Mouse (Mus musculus): ENCODE measurements around the gene Adamtsl2. TPM values are rescaled to one million over a fixed set of nuclear protein-coding genes. Genes with fewer than 3 reads are reported as not detected.
A peak's percentile ranks its signal among the peaks of the same experiment; 100 is the strongest.

The Adamtsl2 gene
- polyA plus RNA-seq, 2 experiments = 9.3 to 16.1 TPM

GRCm38 (mm10) chr2:27049408-27049807 lies 29.8 kb upstream of the Adamtsl2 start:
- 57% methylated on average over 6 of the region's 6 CpGs for WGBS
- Histone ChIP-seq H3K27me3 (ENCODE audit: control insufficient read depth, insufficient read depth, low read length) (no peaks in the 10 kb centered on the region), H3K27ac (replicated peaks; ENCODE audit: low read depth, low read length) (no peak overlapping the region), H3K4me1 (ENCODE audit: control insufficient read depth, insufficient read depth, low read length) (no peaks in the 10 kb centered on the region), H3K9ac (ENCODE audit: low read depth, low read length, severe bottlenecking) (no peak overlapping the region), H3K4me2 (replicated peaks; ENCODE audit: low read depth, low read length, severe bottlenecking) (no peak overlapping the region), H3K36me3 (ENCODE audit: control insufficient read depth, insufficient read depth, low read length) (no peaks in the 10 kb centered on the region), H3K4me3 (replicated peaks; ENCODE audit: low read length) (no peak overlapping the region), H3K9me3 (ENCODE audit: control insufficient read depth, low read length) (no peaks in the 10 kb centered on the region)
- DNase-seq (ENCODE audit: low spot score) (no peak), ATAC-seq (ENCODE audit: low FRiP score, low read depth) (no peak)
- TF ChIP-seq POLR2A (IDR thresholded peaks at IDR 0.05; ENCODE audit: borderline replicate concordance, extremely low read depth, insufficient read depth, insufficient read length) = no peak

GRCm38 (mm10) chr2:27058251-27058650 lies 20.9 kb upstream of the Adamtsl2 start:
- Histone ChIP-seq H3K27ac (replicated peaks; ENCODE audit: low read depth, low read length) (peak overlapping the region; percentile 70), H3K4me2 (replicated peaks; ENCODE audit: low read depth, low read length, severe bottlenecking) (peak overlapping the region; percentile 27), H3K4me3 (replicated peaks; ENCODE audit: low read length) (no peak overlapping the region), H3K36me3 (ENCODE audit: control insufficient read depth, insufficient read depth, low read length) (no peaks in the 10 kb centered on the region), H3K4me1 (ENCODE audit: control insufficient read depth, insufficient read depth, low read length) (peaks cover 20% of the 10 kb centered on the region), H3K9ac (ENCODE audit: low read depth, low read length, severe bottlenecking) (peak overlapping the region; percentile 25; the same call in 1 of the 2 replicates), H3K27me3 (ENCODE audit: control insufficient read depth, insufficient read depth, low read length) (no peaks in the 10 kb centered on the region), H3K9me3 (ENCODE audit: control insufficient read depth, low read length) (no peaks in the 10 kb centered on the region)
- no peak for TF ChIP-seq POLR2A (IDR thresholded peaks at IDR 0.05; ENCODE audit: borderline replicate concordance, extremely low read depth, insufficient read depth, insufficient read length)
- DNase-seq (ENCODE audit: low spot score) (no peak), ATAC-seq (ENCODE audit: low FRiP score, low read depth) (no peak)
- 21% methylated on average over 4 of the region's 4 CpGs for WGBS

GRCm38 (mm10) chr2:27058751-27059150 lies 20.4 kb upstream of the Adamtsl2 start:
- no peak for DNase-seq (ENCODE audit: low spot score)
- Histone ChIP-seq H3K4me1 (ENCODE audit: control insufficient read depth, insufficient read depth, low read length) (peaks cover 20% of the 10 kb centered on the region), H3K4me3 (replicated peaks; ENCODE audit: low read length) (no peak overlapping the region), H3K27ac (replicated peaks; ENCODE audit: low read depth, low read length) (peak overlapping the region; percentile 70), H3K27me3 (ENCODE audit: control insufficient read depth, insufficient read depth, low read length) (no peaks in the 10 kb centered on the region), H3K9ac (ENCODE audit: low read depth, low read length, severe bottlenecking) (peak overlapping the region; percentile 25; the same call in 1 of the 2 replicates), H3K36me3 (ENCODE audit: control insufficient read depth, insufficient read depth, low read length) (no peaks in the 10 kb centered on the region), H3K4me2 (replicated peaks; ENCODE audit: low read depth, low read length, severe bottlenecking) (peak overlapping the region; percentile 27), H3K9me3 (ENCODE audit: control insufficient read depth, low read length) (no peaks in the 10 kb centered on the region)
- no peak for TF ChIP-seq POLR2A (IDR thresholded peaks at IDR 0.05; ENCODE audit: borderline replicate concordance, extremely low read depth, insufficient read depth, insufficient read length)
- 14% methylated on average over 12 of the region's 12 CpGs for WGBS
- peak; percentile 60; the same call in 1 of the 2 replicates for ATAC-seq (ENCODE audit: low FRiP score, low read depth)

GRCm38 (mm10) chr2:27059187-27059586 lies 20.0 kb upstream of the Adamtsl2 start:
- no peaks in the 10 kb centered on the region for H3K9me3 ChIP-seq (ENCODE audit: control insufficient read depth, low read length)
- H3K36me3 ChIP-seq (ENCODE audit: control insufficient read depth, insufficient read depth, low read length) = no peaks in the 10 kb centered on the region
- no peak overlapping the region for H3K4me3 ChIP-seq (replicated peaks; ENCODE audit: low read length)
- no peak overlapping the region for H3K27ac ChIP-seq (replicated peaks; ENCODE audit: low read depth, low read length)
- TF ChIP-seq POLR2A (IDR thresholded peaks at IDR 0.05; ENCODE audit: borderline replicate concordance, extremely low read depth, insufficient read depth, insufficient read length) = no peak
- peaks cover 20% of the 10 kb centered on the region for H3K4me1 ChIP-seq (ENCODE audit: control insufficient read depth, insufficient read depth, low read length)
- peak; percentile 42; the same call in 1 of the 2 replicates for ATAC-seq (ENCODE audit: low FRiP score, low read depth)
- no peaks in the 10 kb centered on the region for H3K27me3 ChIP-seq (ENCODE audit: control insufficient read depth, insufficient read depth, low read length)
- peak overlapping the region; percentile 27 for H3K4me2 ChIP-seq (replicated peaks; ENCODE audit: low read depth, low read length, severe bottlenecking)
- H3K9ac ChIP-seq (ENCODE audit: low read depth, low read length, severe bottlenecking) = no peak overlapping the region
- 72% methylated on average over 9 of the region's 9 CpGs for WGBS
- DNase-seq (ENCODE audit: low spot score) = peak; percentile 75

GRCm38 (mm10) chr2:27067124-27067523 lies 12.1 kb upstream of the Adamtsl2 start:
- H3K27me3 ChIP-seq (ENCODE audit: control insufficient read depth, insufficient read depth, low read length) = no peaks in the 10 kb centered on the region
- TF ChIP-seq POLR2A (IDR thresholded peaks at IDR 0.05; ENCODE audit: borderline replicate concordance, extremely low read depth, insufficient read depth, insufficient read length) = no peak
- no peak overlapping the region for H3K9ac ChIP-seq (ENCODE audit: low read depth, low read length, severe bottlenecking)
- ATAC-seq (ENCODE audit: low FRiP score, low read depth) = no peak
- H3K9me3 ChIP-seq (ENCODE audit: control insufficient read depth, low read length) = no peaks in the 10 kb centered on the region
- peaks cover 13% of the 10 kb centered on the region for H3K4me1 ChIP-seq (ENCODE audit: control insufficient read depth, insufficient read depth, low read length)
- H3K4me3 ChIP-seq (replicated peaks; ENCODE audit: low read length) = no peak overlapping the region
- H3K36me3 ChIP-seq (ENCODE audit: control insufficient read depth, insufficient read depth, low read length) = no peaks in the 10 kb centered on the region
- H3K4me2 ChIP-seq (replicated peaks; ENCODE audit: low read depth, low read length, severe bottlenecking) = no peak overlapping the region
- H3K27ac ChIP-seq (replicated peaks; ENCODE audit: low read depth, low read length) = no peak overlapping the region
- 83% methylated on average over 2 of the region's 2 CpGs for WGBS
- DNase-seq (ENCODE audit: low spot score) = no peak

- Histone ChIP-seq H3K36me3 (ENCODE audit: control insufficient read depth, insufficient read depth, low read length) (no peaks in the 10 kb centered on the region), H3K4me3 (replicated peaks; ENCODE audit: low read length) (no peak overlapping the region), H3K27me3 (ENCODE audit: control insufficient read depth, insufficient read depth, low read length) (no peaks in the 10 kb centered on the region), H3K9me3 (ENCODE audit: control insufficient read depth, low read length) (no peaks in the 10 kb centered on the region), H3K4me2 (replicated peaks; ENCODE audit: low read depth, low read length, severe bottlenecking) (no peak overlapping the region), H3K9ac (ENCODE audit: low read depth, low read length, severe bottlenecking) (no peak overlapping the region), H3K4me1 (ENCODE audit: control insufficient read depth, insufficient read depth, low read length) (peaks cover 21% of the 10 kb centered on the region), H3K27ac (replicated peaks; ENCODE audit: low read depth, low read length) (no peak overlapping the region)
- DNase-seq (ENCODE audit: low spot score) (no peak), ATAC-seq (ENCODE audit: low FRiP score, low read depth) (no peak)
- WGBS = 51% methylated on average over 2 of the region's 2 CpGs
- TF ChIP-seq POLR2A (IDR thresholded peaks at IDR 0.05; ENCODE audit: borderline replicate concordance, extremely low read depth, insufficient read depth, insufficient read length) = no peak
Measured at GRCm38 (mm10) chr2:27067996-27068395, 11.2 kb upstream of the Adamtsl2 start.

Data from limb, embryonic 14.5 days (tissue).